Mouse (Mus musculus) liver, postnatal 0 days (tissue): Measurements from ENCODE around the gene Naif1. TPM values are rescaled to one million over a fixed set of nuclear protein-coding genes. Genes with fewer than 3 reads are reported as not detected.

Source experiments
- ATAC-seq: fragments of 200-750 bp; cut with Nextera tagmentation; 2 replicates; pipeline ENCODE4 v1.8.0; 2017; ENCODE audit warnings: mild to moderate bottlenecking, moderate library complexity
- DNase-seq: peaks from one replicate; pipeline ENCODE4 v3.0.0-alpha.2; 2016
- H3K27ac ChIP-seq: fragments of 300-500 bp; sonication (generic); 2 replicates; pipeline ENCODE4 v1.5.1; 2014; ENCODE audit warnings: antibody characterized with exemption, moderate library complexity, mild to moderate bottlenecking, low read depth
- H3K27me3 ChIP-seq: fragments of 300-500 bp; sonication (generic); 2 replicates; pipeline ENCODE4 v1.6.1; 2014; ENCODE audit warnings: low read length, control low read depth, mixed read lengths; ENCODE audit not compliant: insufficient read depth
- H3K36me3 ChIP-seq: fragments of 300-500 bp; sonication (generic); replicated peaks from 2 replicates; pipeline ENCODE4 v1.6.1; 2014; ENCODE audit warnings: mild to moderate bottlenecking, control low read depth, low read length, moderate library complexity, mixed read lengths; ENCODE audit not compliant: insufficient read depth
- H3K4me1 ChIP-seq: fragments of 300-500 bp; sonication (generic); 2 replicates; pipeline ENCODE4 v1.6.1; 2014; ENCODE audit warnings: antibody characterized with exemption, mild to moderate bottlenecking, control low read depth; ENCODE audit not compliant: insufficient read depth
- H3K4me2 ChIP-seq: fragments of 300-500 bp; sonication (generic); 2 replicates; pipeline ENCODE4 v1.6.1; 2014; ENCODE audit warnings: low read depth, mild to moderate bottlenecking, low read length, moderate library complexity, mixed read lengths
- H3K4me3 ChIP-seq: fragments of 300-500 bp; sonication (generic); 2 replicates; pipeline ENCODE4 v1.5.1; 2014; ENCODE audit warnings: low read depth, low read length
- H3K9ac ChIP-seq: fragments of 300-500 bp; sonication (generic); replicated peaks from 2 replicates; pipeline ENCODE4 v1.6.1; 2014; ENCODE audit warnings: mild to moderate bottlenecking, moderate library complexity
- H3K9me3 ChIP-seq: fragments of 300-500 bp; sonication (generic); 2 replicates; pipeline ENCODE4 v1.6.1; 2016; ENCODE audit warnings: mild to moderate bottlenecking, control low read depth, low read length, mixed read lengths
- CTCF ChIP-seq: sonication (generic); IDR thresholded peaks from 2 replicates; pipeline ENCODE4 v1.5.1; 2016; ENCODE audit warnings: antibody characterized with exemption, low read depth
- EP300 ChIP-seq: IDR thresholded peaks from 2 replicates; pipeline ENCODE4 v1.6.1; 2016; ENCODE audit warnings: antibody characterized with exemption, low read depth, mild to moderate bottlenecking
- WGBS: fragments of 180-500 bp; shearing (Covaris S2); extraction: QIAGEN DNeasy Blood & Tissue Kit; methylation state at CpG from one replicate; pipeline ENCODE4 v1.1.7; 2014; ENCODE audit not compliant: insufficient replicate concordance; 5-methylcytosine and 5-hydroxymethylcytosine counted together
- polyA plus RNA-seq: library from polyadenylated mRNA; unstranded; fragments of >200 nt; fragmentation: Nextera tagmentation; extraction: Ambion mirVana; gene quantifications from 2 replicates; pipeline ENCODE4 v1.2.1, GENCODE M21; 2015

The Naif1 gene
- polyA plus RNA-seq, 1 experiment from 2014 or later = 1.6 TPM

- H3K9ac ChIP-seq = no peak overlapping the region
- H3K36me3 ChIP-seq = peaks cover 40% of the 10 kb centered on the region
- H3K27ac ChIP-seq = peak overlapping the region; percentile 12; the same call in 1 of the 2 replicates
- no peak overlapping the region for H3K4me3 ChIP-seq
- no peaks in the 10 kb centered on the region; the same call in 1 of the 2 replicates for H3K4me1 ChIP-seq
- ATAC-seq (peak; percentile 24), DNase-seq (no peak)
- H3K4me2 ChIP-seq = no peak overlapping the region
- no peak for TF ChIP-seq CTCF
- no peak for TF ChIP-seq EP300
- H3K27me3 ChIP-seq = no peaks in the 10 kb centered on the region
- WGBS = 72% methylated on average over 6 of the region's 6 CpGs
- H3K9me3 ChIP-seq = no peaks in the 10 kb centered on the region
Observed at GRCm38 (mm10) chr2:32412742-32413531, 37.3 kb upstream of the Naif1 start.

DNA sequence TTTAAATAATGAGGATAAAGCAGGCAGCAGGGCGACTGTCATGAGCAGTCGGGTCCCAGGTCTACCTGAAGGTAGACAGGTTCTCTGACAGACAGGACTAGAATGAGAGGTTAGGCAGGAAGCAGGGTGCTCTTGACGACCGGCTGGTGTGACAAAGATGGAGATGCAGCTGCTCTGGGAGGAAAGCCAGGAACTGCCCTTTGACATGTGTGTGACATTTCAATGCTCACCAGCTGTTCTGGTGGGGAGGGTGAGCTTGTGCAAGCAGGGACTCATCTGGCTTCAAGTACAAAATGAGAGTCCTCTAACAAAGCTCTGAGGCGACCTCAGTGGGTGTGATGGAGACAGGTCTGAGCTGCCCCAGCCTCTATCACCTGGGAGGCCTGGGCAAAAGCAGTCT is 36.3 kb upstream of the Naif1 start:
- ATAC-seq = peak; percentile 0; the same call in 1 of the 2 replicates
- Histone ChIP-seq H3K9ac (no peak overlapping the region), H3K36me3 (peaks cover 49% of the 10 kb centered on the region), H3K27me3 (no peaks in the 10 kb centered on the region), H3K4me1 (no peaks in the 10 kb centered on the region; the same call in 1 of the 2 replicates), H3K4me2 (no peak overlapping the region), H3K9me3 (no peaks in the 10 kb centered on the region), H3K4me3 (no peak overlapping the region), H3K27ac (no peak overlapping the region; the same call in 1 of the 2 replicates)
- no peak for TF ChIP-seq CTCF
- TF ChIP-seq EP300 = no peak
- WGBS = 66% methylated on average over 5 of the region's 5 CpGs
- no peak for DNase-seq

GRCm38 (mm10) chr2:32415801-32416200 is 34.5 kb upstream of the Naif1 start:
- Histone ChIP-seq H3K4me3 (no peak overlapping the region), H3K4me2 (no peak overlapping the region), H3K36me3 (peaks cover 64% of the 10 kb centered on the region), H3K27me3 (no peaks in the 10 kb centered on the region), H3K27ac (no peak overlapping the region), H3K4me1 (peaks cover 4% of the 10 kb centered on the region; the same call in 1 of the 2 replicates), H3K9ac (no peak overlapping the region), H3K9me3 (no peaks in the 10 kb centered on the region)
- ATAC-seq (no peak), DNase-seq (no peak)
- no peak for TF ChIP-seq CTCF
- TF ChIP-seq EP300 = no peak
- 92% methylated on average over 12 of the region's 12 CpGs for WGBS

- WGBS = 87% methylated on average over 2 of the region's 2 CpGs
- Histone ChIP-seq H3K9me3 (no peaks in the 10 kb centered on the region), H3K9ac (no peak overlapping the region; the same call in 1 of the 2 replicates), H3K27me3 (no peaks in the 10 kb centered on the region), H3K4me1 (peaks cover 4% of the 10 kb centered on the region; the same call in 1 of the 2 replicates), H3K36me3 (peaks cover 69% of the 10 kb centered on the region), H3K27ac (no peak overlapping the region), H3K4me3 (no peak overlapping the region), H3K4me2 (no peak overlapping the region)
- DNase-seq = no peak
- TF ChIP-seq CTCF = no peak
- TF ChIP-seq EP300 = no peak
- no peak for ATAC-seq
Observed at GRCm38 (mm10) chr2:32416556-32416955, 33.7 kb upstream of the Naif1 start.

DNA sequence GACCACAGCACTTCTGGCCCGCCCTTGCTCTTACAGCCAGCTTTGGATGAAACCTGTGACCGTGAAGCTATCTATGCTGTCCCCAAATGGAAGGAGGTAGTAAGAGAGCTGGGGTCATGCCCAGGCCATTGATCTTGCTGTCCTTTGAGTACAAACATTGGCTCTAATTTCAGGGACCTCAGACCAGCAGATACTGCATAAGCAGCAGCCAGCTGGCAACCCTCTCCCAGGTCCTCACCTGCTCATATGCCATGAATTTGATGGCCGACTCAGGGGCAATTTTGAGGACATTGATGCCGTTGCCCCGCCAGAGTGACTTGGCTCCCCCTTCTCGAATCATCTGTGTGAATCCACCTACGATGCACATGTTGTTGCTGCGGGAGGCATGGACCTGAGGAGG is 32.8 kb upstream of the Naif1 start:
- 77% methylated on average over 8 of the region's 8 CpGs for WGBS
- no peak for ATAC-seq

GRCm38 (mm10) chr2:32418430-32419151 is 31.7 kb upstream of the Naif1 start:
- peak overlapping the region; percentile 27 for H3K9ac ChIP-seq
- WGBS = 69% methylated on average over 12 of the region's 12 CpGs
- H3K4me1 ChIP-seq = peaks cover 13% of the 10 kb centered on the region
- H3K27ac ChIP-seq = peak overlapping the region; percentile 88
- DNase-seq (peak; percentile 52), ATAC-seq (peak; percentile 65)
- H3K9me3 ChIP-seq = no peaks in the 10 kb centered on the region
- no peaks in the 10 kb centered on the region for H3K27me3 ChIP-seq
- no peak overlapping the region for H3K4me3 ChIP-seq
- no peak overlapping the region for H3K4me2 ChIP-seq
- TF ChIP-seq CTCF = no peak
- TF ChIP-seq EP300 = peak; percentile 78; the same call in 1 of the 2 replicates
- H3K36me3 ChIP-seq = peaks cover 73% of the 10 kb centered on the region

More for the DNA sequence above, 32.8 kb upstream of the Naif1 start:
- Histone ChIP-seq H3K9me3 (no peaks in the 10 kb centered on the region), H3K9ac (no peak overlapping the region), H3K4me2 (no peak overlapping the region), H3K27ac (peak overlapping the region; percentile 88), H3K36me3 (peaks cover 73% of the 10 kb centered on the region), H3K4me3 (no peak overlapping the region), H3K27me3 (no peaks in the 10 kb centered on the region), H3K4me1 (peaks cover 5% of the 10 kb centered on the region)
- TF ChIP-seq CTCF = no peak
- no peak for TF ChIP-seq EP300
- DNase-seq = no peak
